Mouse (Mus musculus) CH12.LX (cell line): ENCODE measurements around the gene Pfkp. TPM values are rescaled to one million over a fixed set of nuclear protein-coding genes. Genes with fewer than 3 reads are reported as not detected.
A peak's percentile ranks its signal among the peaks of the same experiment; 100 is the strongest.

Experiments
- DNase-seq: peaks from one replicate; pipeline ENCODE4 v3.0.0-alpha.2; 2013; ENCODE audit errors: extremely low read depth
- H3K27ac ChIP-seq: 2 replicates; pipeline ENCODE4 v1.5.1; 2012; ENCODE audit warnings: low read depth, mild to moderate bottlenecking, control low read depth, moderate library complexity; ENCODE audit not compliant: insufficient read depth
- H3K27me3 ChIP-seq: replicated peaks from 2 replicates; pipeline ENCODE3; 2012; ENCODE audit warnings: inconsistent platforms
- H3K36me3 ChIP-seq, 2 experiments: replicated peaks in 1 of 2; 2 replicates each; pipeline versions ENCODE3 to v1.6.1; 2012; ENCODE audit warnings: inconsistent platforms in 1 of 2, low read length in 1 of 2, mild to moderate bottlenecking in 1 of 2, mixed read lengths in 1 of 2, moderate library complexity in 1 of 2; ENCODE audit not compliant: control insufficient read depth in 1 of 2, insufficient read depth in 1 of 2
- H3K4me1 ChIP-seq, 2 experiments: 2 replicates each; pipeline ENCODE4 v1.6.1; 2012; ENCODE audit warnings: inconsistent platforms in 1 of 2, moderate library complexity in 1 of 2; ENCODE audit not compliant: insufficient read depth in 2 of 2, control insufficient read depth in 1 of 2
- H3K4me2 ChIP-seq: 2 replicates; pipeline ENCODE4 v1.6.1; 2012; ENCODE audit warnings: low read depth, mild to moderate bottlenecking, control low read depth; ENCODE audit not compliant: poor library complexity, insufficient read depth, severe bottlenecking
- H3K4me3 ChIP-seq, 3 experiments: fragments of 150-350 bp in 1 of 3; sonication (generic) in 1 of 3; replicated peaks in 1 of 3; 2 replicates each; pipeline versions ENCODE3 to v1.5.1; 2011 to 2012; ENCODE audit warnings: low read depth in 2 of 3, low read length in 2 of 3, mild to moderate bottlenecking in 2 of 3, moderate library complexity in 2 of 3, control low read depth in 1 of 3, improper control_type of control experiment in 1 of 3, inconsistent platforms in 1 of 3, mixed read lengths in 1 of 3; ENCODE audit not compliant: poor library complexity in 1 of 3
- H3K79me2 ChIP-seq: replicated peaks from 2 replicates; pipeline ENCODE4 v1.6.1; 2012; ENCODE audit warnings: mild to moderate bottlenecking, moderate library complexity; ENCODE audit not compliant: control insufficient read depth, poor library complexity, insufficient read depth, severe bottlenecking; ENCODE audit errors: extremely low read depth
- H3K9ac ChIP-seq: 2 replicates; pipeline ENCODE4 v1.6.1; 2012; ENCODE audit warnings: low read depth, mild to moderate bottlenecking, control low read depth, moderate library complexity; ENCODE audit not compliant: insufficient read depth
- H3K9me3 ChIP-seq: replicated peaks from 2 replicates; pipeline ENCODE3; 2012; ENCODE audit warnings: low read length, inconsistent platforms, mixed read lengths
- BHLHE40 ChIP-seq: IDR thresholded peaks from 2 replicates; pipeline ENCODE4 v1.6.1; 2011; ENCODE audit warnings: mild to moderate bottlenecking, low read depth, low read length, improper control_type of control experiment
- CHD1 ChIP-seq: IDR thresholded peaks from 2 replicates; pipeline ENCODE4 v1.6.1; 2012; ENCODE audit warnings: low read depth, low read length, improper control_type of control experiment, inconsistent platforms
- CHD2 ChIP-seq: IDR thresholded peaks from 2 replicates; pipeline ENCODE4 v1.6.1; 2011; ENCODE audit warnings: low read length, improper control_type of control experiment
- CTCF ChIP-seq, 2 experiments: IDR thresholded peaks in 1 of 2; conservative IDR thresholded peaks in 1 of 2; 2 replicates each; pipeline ENCODE4 v1.5.1; 2011 to 2012; ENCODE audit warnings: low read depth in 2 of 2, low read length in 2 of 2, improper control_type of control experiment in 1 of 2, inconsistent platforms in 1 of 2, mild to moderate bottlenecking in 1 of 2, moderate library complexity in 1 of 2
- E2F4 ChIP-seq: IDR thresholded peaks from 2 replicates; pipeline ENCODE4 v1.6.1; 2011; ENCODE audit warnings: low read depth, low read length, improper control_type of control experiment; ENCODE audit not compliant: insufficient replicate concordance
- ELF1 ChIP-seq: IDR thresholded peaks from 2 replicates; pipeline ENCODE4 v1.6.1; 2014; ENCODE audit warnings: low read depth, mild to moderate bottlenecking, inconsistent platforms, low read length, improper control_type of control experiment
- EP300 ChIP-seq: IDR thresholded peaks from 2 replicates; pipeline ENCODE4 v1.6.1; 2011; ENCODE audit warnings: low read length, improper control_type of control experiment
- ETS1 ChIP-seq: conservative IDR thresholded peaks from 2 replicates; pipeline ENCODE4 v1.6.1; 2012; ENCODE audit warnings: low read depth, mild to moderate bottlenecking, inconsistent platforms, low read length, improper control_type of control experiment, moderate library complexity
- GABPA ChIP-seq: IDR thresholded peaks from 2 replicates; pipeline ENCODE4 v1.6.1; 2012; ENCODE audit warnings: low read depth, low read length, improper control_type of control experiment, inconsistent platforms; ENCODE audit not compliant: insufficient replicate concordance
- HCFC1 ChIP-seq: IDR thresholded peaks from 2 replicates; pipeline ENCODE4 v1.6.1; 2012; ENCODE audit warnings: low read depth, mild to moderate bottlenecking, inconsistent platforms, low read length, improper control_type of control experiment
- IRF4 ChIP-seq: IDR thresholded peaks from 2 replicates; pipeline ENCODE4 v1.6.1; 2014; ENCODE audit warnings: low read depth, mild to moderate bottlenecking, inconsistent platforms, low read length, improper control_type of control experiment
- JUN ChIP-seq: IDR thresholded peaks from 2 replicates; pipeline ENCODE4 v1.6.1; 2011; ENCODE audit warnings: low read depth, mild to moderate bottlenecking, low read length, improper control_type of control experiment, moderate library complexity; ENCODE audit not compliant: insufficient read depth
- JUND ChIP-seq: conservative IDR thresholded peaks from 2 replicates; pipeline ENCODE4 v1.6.1; 2011; ENCODE audit warnings: low read depth, low read length, improper control_type of control experiment
- KAT2A ChIP-seq: IDR thresholded peaks from 2 replicates; pipeline ENCODE4 v1.6.1; 2012; ENCODE audit warnings: low read length, improper control_type of control experiment, inconsistent platforms; ENCODE audit not compliant: insufficient replicate concordance
- MAFK ChIP-seq: IDR thresholded peaks from 2 replicates; pipeline ENCODE4 v1.6.1; 2011; ENCODE audit warnings: low read length, improper control_type of control experiment; ENCODE audit not compliant: insufficient replicate concordance
- MAX ChIP-seq: IDR thresholded peaks from 2 replicates; pipeline ENCODE4 v1.6.1; 2011; ENCODE audit warnings: low read length, improper control_type of control experiment
- MAZ ChIP-seq: IDR thresholded peaks from 2 replicates; pipeline ENCODE4 v1.6.1; 2012; ENCODE audit warnings: low read depth, mild to moderate bottlenecking, inconsistent platforms, low read length, improper control_type of control experiment, moderate library complexity
- MEF2A ChIP-seq: IDR thresholded peaks from 2 replicates; pipeline ENCODE4 v1.6.1; 2014; ENCODE audit warnings: low read depth, mild to moderate bottlenecking, inconsistent platforms, low read length, improper control_type of control experiment, borderline replicate concordance
- MXI1 ChIP-seq: IDR thresholded peaks from 2 replicates; pipeline ENCODE4 v1.6.1; 2011; ENCODE audit warnings: mild to moderate bottlenecking, low read depth, low read length, improper control_type of control experiment
- MYC ChIP-seq: IDR thresholded peaks from 2 replicates; pipeline ENCODE4 v1.6.1; 2011; ENCODE audit warnings: low read depth, mild to moderate bottlenecking, improper control_type of control experiment, low read length
- NELFE ChIP-seq: IDR thresholded peaks from 2 replicates; pipeline ENCODE4 v1.6.1; 2011; ENCODE audit warnings: low read depth, low read length, improper control_type of control experiment
- NRF1 ChIP-seq: IDR thresholded peaks from 2 replicates; pipeline ENCODE4 v1.6.1; 2014; ENCODE audit warnings: low read depth, mild to moderate bottlenecking, inconsistent platforms, low read length, improper control_type of control experiment, moderate library complexity
- PAX5 ChIP-seq: IDR thresholded peaks from 2 replicates; pipeline ENCODE4 v1.6.1; 2012; ENCODE audit warnings: low read length, inconsistent platforms, mixed read lengths
- POLR2A ChIP-seq: IDR thresholded peaks from 2 replicates; pipeline ENCODE4 v1.6.1; 2011; ENCODE audit warnings: low read depth, mild to moderate bottlenecking, improper control_type of control experiment, low read length
- POLR2AphosphoS2 ChIP-seq: IDR thresholded peaks from 2 replicates; pipeline ENCODE4 v1.6.1; 2011; ENCODE audit warnings: low read depth, low read length, improper control_type of control experiment
- RAD21 ChIP-seq: IDR thresholded peaks from 2 replicates; pipeline ENCODE4 v1.6.1; 2011; ENCODE audit warnings: low read depth, mild to moderate bottlenecking, low read length, improper control_type of control experiment, moderate library complexity
- RCOR1 ChIP-seq: conservative IDR thresholded peaks from 2 replicates; pipeline ENCODE4 v1.6.1; 2012; ENCODE audit warnings: low read depth, mild to moderate bottlenecking, inconsistent platforms, low read length, improper control_type of control experiment
- SIN3A ChIP-seq: IDR thresholded peaks from 2 replicates; pipeline ENCODE4 v1.6.1; 2012; ENCODE audit warnings: low read length, improper control_type of control experiment, inconsistent platforms
- SMC3 ChIP-seq: IDR thresholded peaks from 2 replicates; pipeline ENCODE4 v1.6.1; 2011; ENCODE audit warnings: low read depth, low read length, improper control_type of control experiment
- TBP ChIP-seq: conservative IDR thresholded peaks from 2 replicates; pipeline ENCODE4 v1.6.1; 2011; ENCODE audit warnings: low read depth, low read length, improper control_type of control experiment
- TCF12 ChIP-seq: IDR thresholded peaks from 2 replicates; pipeline ENCODE4 v1.6.1; 2014; ENCODE audit warnings: low read depth, mild to moderate bottlenecking, inconsistent platforms, low read length, improper control_type of control experiment
- UBTF ChIP-seq: IDR thresholded peaks from 2 replicates; pipeline ENCODE4 v1.6.1; 2012; ENCODE audit warnings: low read depth, mild to moderate bottlenecking, inconsistent platforms, low read length, improper control_type of control experiment, moderate library complexity
- USF1 ChIP-seq: IDR thresholded peaks from 2 replicates; pipeline ENCODE4 v1.6.1; 2014; ENCODE audit warnings: low read depth, mild to moderate bottlenecking, inconsistent platforms, low read length, improper control_type of control experiment
- USF2 ChIP-seq: conservative IDR thresholded peaks from 2 replicates; pipeline ENCODE4 v1.6.1; 2011; ENCODE audit warnings: low read depth, low read length, improper control_type of control experiment
- ZC3H11A ChIP-seq: IDR thresholded peaks from 2 replicates; pipeline ENCODE4 v1.6.1; 2012; ENCODE audit warnings: low read depth, mild to moderate bottlenecking, inconsistent platforms, low read length, improper control_type of control experiment
- ZKSCAN1 ChIP-seq: IDR thresholded peaks from 2 replicates; pipeline ENCODE4 v1.6.1; 2012; ENCODE audit warnings: low read depth, inconsistent platforms, low read length, improper control_type of control experiment, borderline replicate concordance
- ZMIZ1 ChIP-seq: IDR thresholded peaks from 2 replicates; pipeline ENCODE4 v1.6.1; 2012; ENCODE audit warnings: low read depth, mild to moderate bottlenecking, inconsistent platforms, low read length, improper control_type of control experiment
- ZNF384 ChIP-seq: IDR thresholded peaks from 2 replicates; pipeline ENCODE4 v1.6.1; 2012; ENCODE audit warnings: low read depth, low read length, improper control_type of control experiment, inconsistent platforms
- dilution Hi-C: fragments of 300-500 bp; cut with MboI; formaldehyde crosslinking; loops from 2 replicates; pipeline ENCODE4 v1.14.3; 2020; ENCODE audit warnings: low sequenced_read_pairs; ENCODE audit not compliant: extremely low pct_unique_long_range_greater_than_20kb, extremely low pct_ligation_motif_present
- in situ Hi-C: fragments of 300-500 bp; cut with MboI; formaldehyde crosslinking; loops from 3 replicates; pipeline ENCODE4 v1.14.3; 2019; ENCODE audit warnings: low sequenced_read_pairs, low pct_ligation_motif_present, low pct_unique_long_range_greater_than_20kb, mixed read lengths
- polyA plus RNA-seq: library from polyadenylated mRNA; unstranded; fragments of >175 nt; gene quantifications from 2 replicates; pipeline ENCODE4 v1.2.1, GENCODE M21; 2012; ENCODE audit warnings: low read depth; ENCODE audit not compliant: insufficient read length
- total RNA-seq, 2 experiments: library from RNA; depleted of rRNA; stranded (reverse); fragments of 300-350 nt in 1 of 2; fragments of >200 nt in 1 of 2; gene quantifications; 2 replicates each; pipeline ENCODE4 v1.2.3; 2012 to 2014

Gene Pfkp
- total and polyA plus RNA-seq, 3 experiments, result 211 to 417 (median 239) TPM

DNA sequence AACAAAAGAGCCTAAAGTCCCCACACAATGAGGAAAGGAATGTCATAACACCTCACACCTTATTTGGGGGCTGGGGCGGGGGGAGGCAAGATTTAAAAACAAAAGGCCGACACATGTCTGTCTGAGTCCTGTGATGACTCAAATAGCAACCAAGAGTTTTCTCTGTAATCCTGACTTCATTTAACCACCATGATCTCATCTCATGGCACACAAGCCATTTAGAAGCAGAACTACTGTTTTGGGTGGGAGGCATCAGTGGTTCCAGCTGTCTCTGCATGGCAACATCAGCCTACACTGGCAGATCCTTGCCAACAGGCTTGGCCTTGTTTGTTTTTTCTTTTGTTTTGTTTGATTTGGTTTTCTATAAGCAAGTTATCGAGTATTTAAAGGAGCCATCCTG lies 29.9 kb downstream of the Pfkp start:
- dilution Hi-C loops (no loop called here), in situ Hi-C loops (no loop called here)
- Histone ChIP-seq H3K79me2 (peaks cover 30% of the 10 kb centered on the region), H3K9ac (no peak overlapping the region), H3K27ac (no peak overlapping the region), H3K4me1 (peaks cover 0 to 29% of the 10 kb centered on the region in 2 experiments; a peak in 2 of 4 replicates), H3K27me3 (no peaks in the 10 kb centered on the region), H3K9me3 (no peaks in the 10 kb centered on the region), H3K4me2 (no peak overlapping the region), H3K36me3 (peaks cover 92 to 99% of the 10 kb centered on the region in 2 experiments), H3K4me3 (no peak overlapping the region)
- TF ChIP-seq SIN3A (peak; percentile 87), EP300 (peak; percentile 75), ZMIZ1 (no peak), RCOR1 (no peak), UBTF (no peak), ETS1 (peak; percentile 97), HCFC1 (no peak), SMC3 (no peak), JUND (peak; percentile 92), PAX5 (no peak), POLR2AphosphoS2 (no peak), JUN (peak; percentile 86), USF1 (no peak), ZNF384 (no peak), RAD21 (no peak), MAX (no peak), CHD1 (no peak), E2F4 (no peak), ZC3H11A (no peak), BHLHE40 (peak; percentile 67), TCF12 (no peak), CTCF (conservative IDR thresholded peaks at IDR 0.05 in 1 of 2, IDR thresholded peaks at IDR 0.05 in 1 of 2; ENCODE audit: low read depth in 2 of 2, low read length in 2 of 2) (no peak), IRF4 (peak; percentile 90), USF2 (no peak), CHD2 (no peak), MXI1 (no peak; the same call in 1 of the 2 replicates), GABPA (no peak), ELF1 (no peak), MEF2A (no peak), NELFE (no peak), ZKSCAN1 (no peak), MYC (no peak), KAT2A (no peak), MAZ (no peak), TBP (no peak), MAFK (no peak), NRF1 (no peak), POLR2A (no peak)
- DNase-seq, result no peak
